Mouse (Mus musculus) forelimb bud, embryonic 11.5 days (tissue): ENCODE measurements around the gene Uhmk1.

ENCODE experiments used
- DNase-seq: peaks from one replicate; pipeline ENCODE4 v3.0.0-alpha.2; 2012; ENCODE audit warnings: low read depth, low spot score

The Uhmk1 gene

GRCm38 (mm10) chr1:170175848-170176247 lies 39.3 kb downstream of the Uhmk1 start:
- DNase-seq: no peak

- peak; percentile 95 for DNase-seq
Observed at GRCm38 (mm10) chr1:170174814-170175332, 40.3 kb downstream of the Uhmk1 start, which contains the start of gene Uap1. Gene Uap1 (minus strand): TSS chr1:170174957.

GRCm38 (mm10) chr1:170173991-170174813 lies 41.0 kb downstream of the Uhmk1 start:
- peak; percentile 10 for DNase-seq

GRCm38 (mm10) chr1:170167781-170168180 lies 47.4 kb downstream of the Uhmk1 start:
- no peak for DNase-seq

GRCm38 (mm10) chr1:170164913-170165312 lies 50.3 kb downstream of the Uhmk1 start:
- DNase-seq: no peak

- DNase-seq: no peak
Observed at GRCm38 (mm10) chr1:170164053-170164614, 51.1 kb downstream of the Uhmk1 start.

GRCm38 (mm10) chr1:170163398-170163943 lies 51.7 kb downstream of the Uhmk1 start:
- DNase-seq: no peak

- no peak for DNase-seq
Observed at GRCm38 (mm10) chr1:170161852-170162251, 53.3 kb downstream of the Uhmk1 start.

- DNase-seq: no peak
Observed at GRCm38 (mm10) chr1:170160397-170160938, 54.7 kb downstream of the Uhmk1 start.

GRCm38 (mm10) chr1:170159707-170160106 lies 55.5 kb downstream of the Uhmk1 start:
- DNase-seq: no peak

GRCm38 (mm10) chr1:170155761-170156160 lies 59.4 kb downstream of the Uhmk1 start:
- DNase-seq: no peak

- DNase-seq: no peak
Observed at GRCm38 (mm10) chr1:170155298-170155697, 59.9 kb downstream of the Uhmk1 start.

GRCm38 (mm10) chr1:170153986-170154385 lies 61.2 kb downstream of the Uhmk1 start:
- no peak for DNase-seq

- DNase-seq: no peak
Observed at GRCm38 (mm10) chr1:170152552-170152951, 62.6 kb downstream of the Uhmk1 start.

- no peak for DNase-seq
Observed at GRCm38 (mm10) chr1:170150870-170151269, 64.3 kb downstream of the Uhmk1 start.

GRCm38 (mm10) chr1:170149756-170150155 lies 65.4 kb downstream of the Uhmk1 start:
- DNase-seq: no peak

- DNase-seq: no peak
Observed at GRCm38 (mm10) chr1:170148536-170148935, 66.7 kb downstream of the Uhmk1 start.

GRCm38 (mm10) chr1:170147651-170148448 lies 67.3 kb downstream of the Uhmk1 start:
- DNase-seq: no peak

GRCm38 (mm10) chr1:170145606-170146005 lies 69.6 kb downstream of the Uhmk1 start:
- DNase-seq: no peak
